Mouse (Mus musculus) T-helper 2 cell (primary cell): ENCODE measurements around the gene Polm.

Experiments used
- in situ Hi-C: fragments of 300-600 bp; cut with MboI, MseI; formaldehyde crosslinking; loops from one replicate; pipeline ENCODE4 v1.15.1; 2025; ENCODE audit warnings: high pct_unique_total_duplicates

The Polm gene

GRCm38 (mm10) chr11:5804174-5804573, 33.6 kb downstream of the Polm start:
- in situ Hi-C loops = no loop called here

- in situ Hi-C loops = no loop called here
Measured at GRCm38 (mm10) chr11:5803551-5803981, 34.2 kb downstream of the Polm start, which contains the start of gene Pgam2. Gene Pgam2, minus strand, starts transcription at chr11:5803733.

GRCm38 (mm10) chr11:5802457-5803217, 35.2 kb downstream of the Polm start:
- in situ Hi-C loops = no loop called here

GRCm38 (mm10) chr11:5802005-5802404, 35.8 kb downstream of the Polm start:
- in situ Hi-C loops = no loop called here

- in situ Hi-C loops = no loop called here
Measured at GRCm38 (mm10) chr11:5801511-5801910, 36.3 kb downstream of the Polm start.

GRCm38 (mm10) chr11:5799621-5800490, 38.0 kb downstream of the Polm start:
- in situ Hi-C loops = no loop called here

GRCm38 (mm10) chr11:5797928-5798327, 39.9 kb downstream of the Polm start:
- in situ Hi-C loops = no loop called here

- in situ Hi-C loops = no loop called here
Measured at GRCm38 (mm10) chr11:5797371-5797770, 40.4 kb downstream of the Polm start.

- in situ Hi-C loops = no loop called here
Measured at GRCm38 (mm10) chr11:5796939-5797338, 40.9 kb downstream of the Polm start.

GRCm38 (mm10) chr11:5795706-5796105, 42.1 kb downstream of the Polm start:
- in situ Hi-C loops = no loop called here

- in situ Hi-C loops = no loop called here
Measured at GRCm38 (mm10) chr11:5795290-5795689, 42.5 kb downstream of the Polm start.

- in situ Hi-C loops = no loop called here
Measured at GRCm38 (mm10) chr11:5790431-5790830, 47.4 kb downstream of the Polm start.

GRCm38 (mm10) chr11:5789754-5790333, 48.0 kb downstream of the Polm start:
- in situ Hi-C loops = loop anchor here (5.0 kb wide), 1 partner anchor 83 kb away; no protein-coding TSS in a partner anchor

- in situ Hi-C loops = loop anchor here (5.0 kb wide), 1 partner anchor 82 kb away; no protein-coding TSS in a partner anchor
Measured at GRCm38 (mm10) chr11:5789071-5789753, 48.6 kb downstream of the Polm start.

- in situ Hi-C loops = loop anchor here (5.0 kb wide), 1 partner anchor 81 kb away; no protein-coding TSS in a partner anchor
Measured at GRCm38 (mm10) chr11:5788056-5789014, 49.5 kb downstream of the Polm start, which contains the start of gene Dbnl. Gene Dbnl, plus strand, starts transcription at chr11:5788488.

- in situ Hi-C loops = loop anchor here (5.0 kb wide), 1 partner anchor 80 kb away; no protein-coding TSS in a partner anchor
Measured at GRCm38 (mm10) chr11:5787671-5788055, 50.2 kb downstream of the Polm start.

- in situ Hi-C loops = loop anchor here (5.0 kb wide), 1 partner anchor 78 kb away; no protein-coding TSS in a partner anchor
Measured at GRCm38 (mm10) chr11:5785732-5786131, 52.1 kb downstream of the Polm start.

GRCm38 (mm10) chr11:5782199-5782944, 55.4 kb downstream of the Polm start:
- in situ Hi-C loops = no loop called here

- in situ Hi-C loops = no loop called here
Measured at GRCm38 (mm10) chr11:5780035-5780499, 57.7 kb downstream of the Polm start.
